Mouse (Mus musculus): ENCODE measurements at regions not wholly inside any gene's neighbourhood (a gene's known extent, or its start where the extent isn't known, plus 50 kb on each side); places are given as distances from the start of the nearest gene placed in this dataset.

GRCm38 (mm10) chr17:29775836-29776235 is 59.0 kb upstream of the Ccdc167 start:
- ATAC-seq: no peak

GRCm38 (mm10) chr17:29773339-29773738 is 56.5 kb upstream of the Ccdc167 start:
- no peak for ATAC-seq

DNA sequence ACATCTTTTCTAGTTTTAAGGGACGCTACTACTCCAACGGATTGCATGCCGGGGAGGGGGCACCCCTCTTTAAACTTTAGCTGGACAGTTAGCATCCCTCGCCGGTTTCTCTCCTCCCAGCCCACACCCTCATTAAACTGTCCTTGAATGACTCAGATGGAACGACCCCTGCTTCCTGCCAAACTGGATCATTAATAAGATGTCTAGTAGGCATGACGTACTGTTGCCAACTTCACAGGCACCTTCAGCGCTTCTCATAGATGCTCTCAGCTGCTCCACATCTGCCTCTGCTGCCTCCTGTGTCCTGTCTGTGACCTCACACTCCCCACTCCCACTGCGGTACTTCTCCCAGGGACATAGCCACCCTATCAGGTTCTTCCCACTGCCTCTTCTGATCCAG is 54.1 kb upstream of the Ccdc167 start:
- ATAC-seq: no peak

GRCm38 (mm10) chr17:29769631-29770030 is 52.8 kb upstream of the Ccdc167 start:
- peak; percentile 45 for ATAC-seq

DNA sequence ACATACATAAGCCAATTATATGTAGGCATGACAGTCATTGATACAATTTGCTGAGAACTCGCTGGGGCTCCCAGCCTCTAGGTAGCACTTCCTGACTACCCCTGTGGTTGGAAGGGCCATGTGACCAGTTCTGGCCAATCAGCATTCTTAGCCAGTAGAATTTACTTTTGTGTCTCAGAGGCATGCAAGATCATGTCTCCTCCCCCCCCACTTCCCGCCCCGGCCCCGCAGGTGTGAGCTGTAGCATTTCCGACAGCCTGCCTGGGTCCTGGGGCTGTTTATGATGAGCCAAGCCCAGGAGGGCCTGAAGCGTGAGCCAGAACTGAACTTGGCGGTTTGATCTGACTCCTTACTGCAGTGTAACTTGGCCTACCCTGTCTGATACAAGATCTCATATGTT is 52.3 kb upstream of the Ccdc167 start:
- ATAC-seq: peak; percentile 95

- peak; percentile 18 for ATAC-seq
These were observed 51.8 kb upstream of the Ccdc167 start for GRCm38 (mm10) chr17:29768642-29769041.

Data from inflammation-experienced regulatory T-cells, adult 6 months (primary cell).